Mouse (Mus musculus): ENCODE data around the gene Cpa3. TPM values are rescaled to one million over a fixed set of nuclear protein-coding genes. Genes with fewer than 3 reads are reported as not detected.

Cpa3 gene
- 1.6 and 7.6 TPM in 2 replicates for polyA plus RNA-seq (2012; rRNA removed)

DNA sequence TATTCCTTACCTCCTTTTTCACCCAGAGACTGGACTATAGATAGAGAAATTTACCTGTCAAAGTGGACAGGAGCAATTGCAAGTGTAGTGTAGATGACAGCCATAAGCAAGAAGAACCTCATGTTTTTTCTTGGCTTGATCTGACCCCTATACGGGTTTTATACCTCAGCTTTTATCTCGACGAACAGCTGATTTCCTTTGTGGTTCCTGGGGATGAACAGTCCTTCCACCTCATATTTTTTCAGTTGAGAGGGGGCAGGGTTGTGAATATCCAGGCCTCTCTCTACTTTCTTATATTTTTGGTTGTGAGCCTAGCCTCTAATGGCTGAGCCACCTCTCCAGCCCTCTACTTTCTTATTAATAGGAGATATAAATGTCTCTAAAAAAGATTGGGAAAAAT lies at the start of gene Cpa3:
TSS of gene Cpa3 (minus strand) at position 132 of the 400 bp plus-strand sequence.

DNA sequence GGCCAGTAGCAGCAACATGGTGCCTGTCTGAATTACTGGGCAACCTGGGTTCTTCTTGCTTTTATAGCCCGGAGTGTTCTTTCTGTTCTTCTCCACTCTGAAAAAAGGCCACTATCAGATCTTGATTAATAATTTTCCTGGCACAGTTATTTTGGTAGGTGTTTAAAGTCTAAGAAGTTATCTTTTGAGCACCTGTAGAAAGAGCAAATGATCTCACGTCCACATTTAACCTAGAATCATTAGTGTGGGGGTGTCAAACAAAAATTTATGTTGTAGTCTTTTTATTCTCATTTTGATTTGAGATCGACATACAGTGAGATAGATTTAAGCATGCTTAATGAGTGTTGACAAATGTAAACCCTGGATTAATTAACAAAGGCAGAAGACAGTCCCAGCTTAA lies 33.7 kb upstream of the Cpa3 start, which contains the start of gene Cpb1:
TSS of gene Cpb1 (minus strand) at position 101 of the 400 bp plus-strand sequence.

Other genes with a start within 250 kb of the Cpa3 start
- gene Hps3, start 206.9 kb downstream of the Cpa3 start, polyA plus RNA-seq (2012; rRNA removed): 14.6 and 16.1 TPM in 2 replicates
- gene Hltf, start 184.4 kb downstream of the Cpa3 start, polyA plus RNA-seq (2012; rRNA removed): 17.1 and 18.0 TPM in 2 replicates
- gene Gyg, start 86.9 kb downstream of the Cpa3 start, polyA plus RNA-seq (2012; rRNA removed): 21.3 and 25.5 TPM in 2 replicates
- gene Cpb1, start 33.6 kb upstream of the Cpa3 start, polyA plus RNA-seq (2012; rRNA removed): 0.05 and 0.18 TPM in 2 replicates
- 0.05 and 0.11 TPM in 2 replicates for gene Agtr1b, start 125.0 kb upstream of the Cpa3 start, polyA plus RNA-seq (2012; rRNA removed)